Mouse (Mus musculus): ENCODE results near the gene B9d2.

DNA sequence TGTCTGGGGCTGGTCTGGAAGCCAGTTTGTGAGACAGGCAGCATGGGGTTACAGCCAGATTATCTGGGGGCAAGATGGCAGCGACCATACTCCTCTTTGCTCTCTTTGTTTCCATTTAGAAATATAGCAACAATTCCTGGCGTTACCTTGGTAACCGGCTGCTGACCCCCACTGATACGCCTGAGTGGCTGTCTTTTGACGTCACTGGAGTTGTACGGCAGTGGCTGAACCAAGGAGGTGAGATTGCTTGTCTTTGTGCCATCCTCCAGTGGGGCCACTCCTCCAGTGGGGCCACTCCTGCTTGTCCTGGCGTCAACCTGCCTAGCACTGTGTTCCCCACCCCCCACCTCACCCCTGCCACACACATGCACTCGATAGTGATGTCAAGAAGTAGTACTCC is 13.5 kb downstream of the B9d2 start:
- TF ChIP-seq CTCF (IDR thresholded peaks at IDR 0.05; ENCODE audit: borderline replicate concordance, insufficient read depth, low read depth, low read length) (no peak), POLR2A (IDR thresholded peaks at IDR 0.05; ENCODE audit: borderline replicate concordance, insufficient read depth, low read length) (no peak)

All from cerebellum, adult 2 months (tissue).